Mouse (Mus musculus): ENCODE results near the gene Cpt1a. TPM values are rescaled to one million over a fixed set of nuclear protein-coding genes. Genes with fewer than 3 reads are reported as not detected.

Gene Cpt1a
- 11.0 and 12.2 TPM in 2 replicates for polyA plus RNA-seq (2015; fragmentation: Nextera tagmentation; extraction: Ambion mirVana)

- Histone ChIP-seq H3K9ac (peak within 1 kb of the TSS; percentile 68), H3K9me3 (replicated peaks) (no peaks in the 10 kb centered on the region), H3K27ac (no peak within 1 kb of the TSS), H3K36me3 (ENCODE audit: poor library complexity, severe bottlenecking) (no peaks in the 10 kb centered on the region), H3K27me3 (peaks cover 48% of the 10 kb centered on the region), H3K4me2 (peak within 1 kb of the TSS; percentile 96), H3K4me3 (peak within 1 kb of the TSS; percentile 51), H3K4me1 (peaks cover 40% of the 10 kb centered on the region)
- 6% methylated on average over 26 of the region's 26 CpGs for WGBS
- no peak for ATAC-seq
Observed at GRCm38 (mm10) chr19:3322261-3322969, at the start of gene Cpt1a. Cpt1a (plus strand) TSS chr19:3322334.

GRCm38 (mm10) chr19:3273331-3273730, 48.8 kb upstream of the Cpt1a start:
- 95% methylated on average over 9 of the region's 9 CpGs for WGBS

DNA sequence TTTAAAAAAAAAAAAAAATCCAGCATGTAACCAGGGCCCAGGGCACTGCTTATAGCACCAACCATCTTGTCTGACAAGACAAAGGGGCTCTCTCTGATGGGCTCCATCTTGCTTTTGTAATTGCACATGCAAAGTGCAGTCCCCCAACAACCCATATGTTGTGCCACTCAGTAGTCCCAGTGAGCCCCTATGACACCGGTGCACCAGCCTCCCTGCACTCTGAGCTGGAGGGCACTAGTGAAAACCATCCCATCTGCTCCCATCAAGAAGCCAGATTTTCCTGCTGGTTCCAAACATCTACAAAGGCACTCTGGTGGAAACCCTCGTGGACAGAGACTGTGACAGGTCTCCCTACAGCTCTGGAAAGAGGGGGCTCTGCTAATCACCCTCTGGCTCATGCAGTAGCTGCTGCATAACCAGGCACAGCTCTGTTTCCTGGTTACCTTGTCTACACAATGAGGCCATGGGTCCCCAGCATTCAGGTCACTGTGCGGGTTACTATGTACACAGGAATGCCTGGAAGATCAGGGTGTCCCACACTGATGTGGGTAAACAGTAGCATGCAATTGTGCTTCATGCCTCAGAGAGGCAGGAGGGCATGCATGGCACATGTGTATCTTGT, 46.3 kb upstream of the Cpt1a start:
- H3K27me3 ChIP-seq: no peaks in the 10 kb centered on the region
- H3K4me2 ChIP-seq: no peak overlapping the region
- no peak overlapping the region for H3K9ac ChIP-seq
- H3K4me1 ChIP-seq: no peaks in the 10 kb centered on the region
- no peak overlapping the region for H3K4me3 ChIP-seq
- WGBS: 86% methylated on average over 3 of the region's 3 CpGs
- peaks cover 91% of the 10 kb centered on the region for H3K36me3 ChIP-seq (ENCODE audit: poor library complexity, severe bottlenecking)
- H3K9me3 ChIP-seq (replicated peaks): no peaks in the 10 kb centered on the region
- H3K27ac ChIP-seq: no peak overlapping the region
- ATAC-seq: no peak

More at GRCm38 (mm10) chr19:3273331-3273730, 48.8 kb upstream of the Cpt1a start:
- H3K4me2 ChIP-seq: no peak overlapping the region
- no peak for ATAC-seq
- H3K4me3 ChIP-seq: no peak overlapping the region
- peaks cover 97% of the 10 kb centered on the region for H3K36me3 ChIP-seq (ENCODE audit: poor library complexity, severe bottlenecking)
- H3K27ac ChIP-seq: no peak overlapping the region
- no peaks in the 10 kb centered on the region for H3K27me3 ChIP-seq
- H3K9me3 ChIP-seq (replicated peaks): no peaks in the 10 kb centered on the region
- H3K4me1 ChIP-seq: no peaks in the 10 kb centered on the region
- H3K9ac ChIP-seq: no peak overlapping the region

DNA sequence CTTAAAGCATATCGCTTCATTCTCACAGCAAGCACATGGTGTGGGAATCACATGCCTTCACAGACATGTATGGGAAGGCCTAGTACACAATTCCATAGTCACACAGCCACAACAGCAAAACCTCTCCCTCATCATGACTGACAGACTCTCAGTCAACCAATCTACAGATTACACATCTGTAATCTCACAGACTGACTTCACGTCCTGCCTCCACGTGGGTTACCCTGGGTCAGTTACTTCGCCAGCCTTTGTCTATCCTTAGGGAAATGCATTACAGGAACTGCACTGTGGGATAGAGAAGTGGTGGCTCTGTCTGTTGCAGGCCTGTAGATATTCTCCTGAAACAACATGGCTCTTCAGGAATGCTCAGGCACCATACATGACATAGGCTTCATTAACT, 40.2 kb upstream of the Cpt1a start:
- Histone ChIP-seq H3K4me2 (peak overlapping the region; percentile 81), H3K9me3 (replicated peaks) (no peaks in the 10 kb centered on the region), H3K9ac (peak overlapping the region; percentile 84), H3K27me3 (no peaks in the 10 kb centered on the region), H3K4me1 (peaks cover 20% of the 10 kb centered on the region), H3K27ac (no peak overlapping the region), H3K36me3 (ENCODE audit: poor library complexity, severe bottlenecking) (peaks cover 55% of the 10 kb centered on the region), H3K4me3 (peak overlapping the region; percentile 82)
- WGBS: 84% methylated on average over 4 of the region's 4 CpGs
- no peak for ATAC-seq

- Histone ChIP-seq H3K27ac (peak within 1 kb of the TSS; percentile 63), H3K4me3 (peak within 1 kb of the TSS; percentile 82), H3K9ac (peak within 1 kb of the TSS; percentile 84), H3K4me1 (peaks cover 20% of the 10 kb centered on the region), H3K36me3 (ENCODE audit: poor library complexity, severe bottlenecking) (peaks cover 55% of the 10 kb centered on the region), H3K4me2 (peak within 1 kb of the TSS; percentile 81), H3K9me3 (replicated peaks) (no peaks in the 10 kb centered on the region), H3K27me3 (no peaks in the 10 kb centered on the region)
- ATAC-seq: peak; percentile 95
- WGBS: under 1% methylated on average over 49 of the region's 49 CpGs
Observed at GRCm38 (mm10) chr19:3282572-3283467, 39.3 kb upstream of the Cpt1a start, which contains the start of the genes Mrpl21 and Ighmbp2. Mrpl21 (plus strand) TSS chr19:3282901. Ighmbp2 (minus strand) TSS chr19:3283017.

DNA sequence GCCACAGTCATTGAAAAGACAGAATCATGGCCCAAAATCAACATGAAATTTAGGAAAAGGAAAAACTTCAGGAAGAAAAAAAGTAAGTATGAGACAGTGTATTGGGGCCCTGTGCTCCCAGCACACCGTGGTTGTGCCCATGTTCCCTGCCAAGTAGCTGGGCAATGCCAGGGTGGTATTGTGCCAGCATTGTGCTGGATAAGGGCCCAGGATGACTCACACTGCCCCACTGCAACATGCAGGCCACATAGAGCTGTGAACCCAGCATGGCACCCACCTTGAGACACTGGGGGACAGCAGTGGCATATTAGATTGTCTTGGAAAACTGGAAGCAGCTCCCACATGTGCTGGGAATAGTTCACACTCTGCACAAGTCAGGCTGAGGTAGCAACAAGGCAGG, 33.1 kb upstream of the Cpt1a start:
- 96% methylated on average over 1 of the region's 1 CpGs for WGBS
- no peak overlapping the region for H3K4me2 ChIP-seq
- peaks cover 70% of the 10 kb centered on the region for H3K36me3 ChIP-seq (ENCODE audit: poor library complexity, severe bottlenecking)
- H3K4me3 ChIP-seq: no peak overlapping the region
- H3K4me1 ChIP-seq: peaks cover under 1% of the 10 kb centered on the region; the same call in 1 of the 2 replicates
- no peaks in the 10 kb centered on the region for H3K9me3 ChIP-seq (replicated peaks)
- H3K27ac ChIP-seq: no peak overlapping the region
- H3K27me3 ChIP-seq: no peaks in the 10 kb centered on the region
- H3K9ac ChIP-seq: no peak overlapping the region
- ATAC-seq: no peak

GRCm38 (mm10) chr19:3292028-3292427, 30.1 kb upstream of the Cpt1a start:
- Histone ChIP-seq H3K36me3 (ENCODE audit: poor library complexity, severe bottlenecking) (peaks cover 53% of the 10 kb centered on the region), H3K9me3 (replicated peaks) (no peaks in the 10 kb centered on the region)
- peak; percentile 55 for ATAC-seq

GRCm38 (mm10) chr19:3292993-3293392, 29.1 kb upstream of the Cpt1a start:
- H3K9me3 ChIP-seq (replicated peaks): no peaks in the 10 kb centered on the region
- H3K27ac ChIP-seq: no peak overlapping the region
- H3K9ac ChIP-seq: no peak overlapping the region
- H3K4me3 ChIP-seq: no peak overlapping the region
- H3K4me1 ChIP-seq: no peaks in the 10 kb centered on the region
- no peak overlapping the region for H3K4me2 ChIP-seq
- WGBS: 95% methylated on average over 1 of the region's 1 CpGs
- no peak for ATAC-seq
- no peaks in the 10 kb centered on the region for H3K27me3 ChIP-seq
- H3K36me3 ChIP-seq (ENCODE audit: poor library complexity, severe bottlenecking): peaks cover 47% of the 10 kb centered on the region

More at GRCm38 (mm10) chr19:3292028-3292427, 30.1 kb upstream of the Cpt1a start:
- no peak overlapping the region for H3K4me2 ChIP-seq
- WGBS: 79% methylated on average over 2 of the region's 2 CpGs
- no peaks in the 10 kb centered on the region for H3K4me1 ChIP-seq
- no peaks in the 10 kb centered on the region for H3K27me3 ChIP-seq
- H3K4me3 ChIP-seq: no peak overlapping the region
- no peak overlapping the region for H3K27ac ChIP-seq
- no peak overlapping the region for H3K9ac ChIP-seq

DNA sequence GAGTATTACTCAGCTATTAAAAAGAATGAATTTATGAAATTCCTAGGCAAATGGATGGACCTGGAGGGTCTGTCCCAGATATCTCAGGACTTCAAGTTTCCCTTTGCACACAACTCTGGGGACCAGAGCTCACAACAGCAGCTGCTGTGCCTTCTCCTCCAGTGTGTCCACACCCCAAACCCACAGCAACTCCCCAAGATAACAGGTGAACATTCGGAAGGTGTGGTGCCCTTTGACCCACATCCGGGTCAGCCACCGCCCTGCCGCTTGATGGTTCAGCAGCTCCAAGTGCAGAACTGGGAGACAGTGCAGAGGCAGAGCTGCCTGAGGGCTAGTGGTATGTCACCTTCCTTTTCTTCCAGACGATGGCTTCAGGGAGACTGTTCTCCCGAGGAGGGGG, 26.9 kb upstream of the Cpt1a start:
- 91% methylated on average over 6 of the region's 6 CpGs for WGBS
- Histone ChIP-seq H3K4me2 (no peak overlapping the region), H3K9ac (no peak overlapping the region), H3K4me1 (no peaks in the 10 kb centered on the region), H3K36me3 (ENCODE audit: poor library complexity, severe bottlenecking) (peaks cover 29% of the 10 kb centered on the region), H3K4me3 (no peak overlapping the region), H3K27ac (no peak overlapping the region), H3K27me3 (no peaks in the 10 kb centered on the region), H3K9me3 (replicated peaks) (no peaks in the 10 kb centered on the region)
- no peak for ATAC-seq

GRCm38 (mm10) chr19:3297034-3297433, 25.1 kb upstream of the Cpt1a start:
- Histone ChIP-seq H3K9me3 (replicated peaks) (no peaks in the 10 kb centered on the region), H3K27me3 (no peaks in the 10 kb centered on the region), H3K27ac (no peak overlapping the region), H3K4me3 (no peak overlapping the region), H3K4me2 (no peak overlapping the region), H3K9ac (no peak overlapping the region), H3K36me3 (ENCODE audit: poor library complexity, severe bottlenecking) (peaks cover 12% of the 10 kb centered on the region), H3K4me1 (no peaks in the 10 kb centered on the region)
- ATAC-seq: no peak

GRCm38 (mm10) chr19:3297775-3298174, 24.4 kb upstream of the Cpt1a start:
- no peaks in the 10 kb centered on the region for H3K27me3 ChIP-seq
- WGBS: 88% methylated on average over 7 of the region's 7 CpGs
- H3K36me3 ChIP-seq (ENCODE audit: poor library complexity, severe bottlenecking): peaks cover 7% of the 10 kb centered on the region
- no peaks in the 10 kb centered on the region for H3K4me1 ChIP-seq
- no peak overlapping the region for H3K4me2 ChIP-seq
- no peak overlapping the region for H3K4me3 ChIP-seq
- no peaks in the 10 kb centered on the region for H3K9me3 ChIP-seq (replicated peaks)
- H3K9ac ChIP-seq: no peak overlapping the region
- H3K27ac ChIP-seq: no peak overlapping the region
- ATAC-seq: no peak

DNA sequence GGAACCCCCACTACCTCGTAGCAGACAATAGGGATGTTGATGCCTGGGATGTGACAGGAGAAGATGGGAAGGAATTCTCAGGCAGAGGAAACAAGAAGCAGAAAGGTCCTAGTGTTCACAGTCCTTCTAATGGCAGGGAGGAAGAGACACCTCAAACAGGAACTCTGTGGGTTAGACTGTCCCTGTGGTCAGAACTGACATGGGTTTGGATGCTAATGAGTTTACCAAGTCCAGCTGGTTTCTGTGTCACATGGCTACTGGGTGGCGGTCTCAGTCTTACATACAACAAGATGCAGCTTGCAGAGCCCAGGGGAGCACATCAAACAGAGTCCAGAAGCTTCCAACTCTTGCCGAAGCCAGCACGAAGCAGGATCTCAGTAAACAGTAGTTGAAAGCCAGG, 18.1 kb upstream of the Cpt1a start:
- Histone ChIP-seq H3K27me3 (peaks cover 3% of the 10 kb centered on the region; the same call in 1 of the 2 replicates), H3K4me2 (no peak overlapping the region), H3K27ac (no peak overlapping the region), H3K4me1 (no peaks in the 10 kb centered on the region), H3K36me3 (ENCODE audit: poor library complexity, severe bottlenecking) (no peaks in the 10 kb centered on the region), H3K4me3 (no peak overlapping the region), H3K9me3 (replicated peaks) (no peaks in the 10 kb centered on the region), H3K9ac (no peak overlapping the region)
- WGBS: 78% methylated on average over 4 of the region's 4 CpGs
- ATAC-seq: no peak
